Mouse (Mus musculus): Measurements from ENCODE around the gene Ick.
"Not testable (repeated sequence)": the region's sequence is repeated elsewhere in the genome, so short reads cannot be mapped to it uniquely, and the experiment has no call there.

Gene Ick

DNA sequence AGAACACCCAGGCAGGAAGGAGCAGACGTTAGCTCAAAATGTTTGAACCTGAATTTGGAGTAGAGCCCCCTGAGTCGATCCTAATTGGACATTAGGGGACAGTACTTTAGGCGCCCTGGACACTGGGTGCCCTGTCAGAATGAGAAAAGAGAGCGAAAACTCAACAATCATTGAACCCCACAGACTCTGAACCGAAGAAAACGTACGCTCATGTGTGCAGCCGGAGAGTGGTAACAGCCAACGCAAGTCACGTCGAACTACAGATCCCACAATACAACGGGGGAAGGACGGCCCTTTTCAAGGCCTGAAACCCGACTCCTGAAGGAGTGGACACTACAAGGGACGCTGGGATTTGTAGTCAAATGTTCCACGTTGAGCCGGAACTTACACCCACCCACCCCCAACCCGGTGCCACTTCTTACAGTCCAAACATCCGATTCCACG, at the start of gene Ick, which contains the start of gene Fbxo9:
TSS of gene Ick (plus strand) at position 397 of the 444 bp plus-strand sequence.
TSS of gene Fbxo9 (minus strand) at position 270 of the 444 bp plus-strand sequence.
- DNase-seq = peak; percentile 93 to 96

DNA sequence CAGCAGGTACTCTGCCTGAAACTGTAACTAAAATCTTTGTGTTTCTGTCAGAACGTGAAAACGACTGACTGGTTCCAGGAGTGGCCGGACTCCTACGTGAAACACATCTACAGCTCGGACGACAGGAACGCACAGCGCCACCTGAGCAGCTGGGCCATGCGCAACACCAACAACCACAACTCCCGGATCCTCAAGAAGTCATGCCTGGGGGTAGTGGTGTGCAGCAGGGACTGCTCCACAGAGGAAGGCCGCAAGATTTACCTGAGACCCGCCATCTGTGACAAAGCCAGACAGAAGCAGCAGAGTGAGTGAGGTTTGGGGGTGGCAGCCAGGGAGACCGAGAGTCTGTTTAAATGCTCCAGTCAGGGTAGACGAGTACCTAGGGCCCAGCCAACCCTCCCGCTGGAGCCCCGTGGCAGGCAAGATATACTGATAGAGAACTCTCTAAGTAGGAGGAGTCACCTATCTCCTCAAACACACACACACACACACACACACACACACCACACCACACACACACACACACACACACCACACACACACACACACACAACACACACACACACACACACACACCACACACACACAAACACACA, 49.4 kb upstream of the Ick start:
- no peak for DNase-seq

DNA sequence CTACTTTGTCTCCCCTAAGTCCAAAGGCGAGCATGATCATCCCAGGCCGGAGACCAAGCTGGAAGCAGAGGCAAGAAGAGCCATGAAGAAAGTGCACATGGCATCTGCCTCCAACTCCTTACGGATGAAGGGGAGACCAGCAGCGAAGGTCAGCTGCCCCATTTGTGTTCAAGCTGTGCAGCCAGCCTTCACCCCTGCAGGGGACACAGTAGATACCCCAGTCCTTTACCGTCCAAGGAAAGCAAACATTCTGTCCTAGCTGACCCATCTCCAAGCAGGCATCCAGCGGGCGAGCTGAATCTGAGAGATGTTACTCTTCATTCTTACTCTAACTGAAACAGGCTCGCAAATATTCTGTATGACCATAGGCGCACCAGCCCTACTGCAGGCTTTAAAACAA, 46.6 kb upstream of the Ick start:
- DNase-seq = no peak

DNA sequence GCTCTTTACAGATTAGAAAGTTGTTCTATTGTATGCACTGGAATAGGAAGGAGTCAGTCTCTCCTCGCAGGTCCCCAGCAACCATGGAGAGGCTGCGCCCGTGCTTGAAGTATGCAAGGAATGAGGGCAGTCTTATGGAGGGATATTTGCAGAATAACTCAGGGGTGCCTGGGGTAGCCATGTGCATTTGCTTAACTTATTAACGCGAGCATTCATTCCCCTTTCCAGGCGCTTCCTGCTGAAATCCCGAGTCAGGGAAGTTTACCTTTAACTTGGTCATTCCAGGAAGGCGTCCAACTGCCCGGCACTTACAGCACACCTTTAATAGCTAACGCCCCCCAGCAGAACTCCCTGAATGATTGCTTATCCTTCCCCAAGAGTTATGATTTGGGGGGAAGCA, 44.9 kb upstream of the Ick start:
- peak; percentile 8 to 22 for DNase-seq

DNA sequence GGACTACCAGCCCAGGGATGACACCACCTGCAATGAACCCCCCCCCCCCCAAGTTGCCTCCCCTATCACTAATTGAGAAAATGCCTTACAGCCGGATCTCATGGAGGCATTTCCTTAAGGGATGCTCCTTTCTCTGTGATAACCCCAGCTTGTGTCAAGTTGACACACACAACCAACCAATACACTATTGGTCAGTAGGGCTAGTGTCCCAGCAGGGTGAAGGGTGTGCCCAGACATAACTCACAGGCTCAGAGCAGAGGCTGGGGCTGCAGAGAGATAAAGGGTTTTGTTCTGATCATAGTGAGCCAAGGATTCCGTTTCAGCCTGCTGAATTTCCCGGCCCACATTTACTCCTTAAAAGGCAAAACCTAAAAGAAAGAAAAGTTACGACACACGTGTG, 38.5 kb upstream of the Ick start:
- DNase-seq = no peak

DNA sequence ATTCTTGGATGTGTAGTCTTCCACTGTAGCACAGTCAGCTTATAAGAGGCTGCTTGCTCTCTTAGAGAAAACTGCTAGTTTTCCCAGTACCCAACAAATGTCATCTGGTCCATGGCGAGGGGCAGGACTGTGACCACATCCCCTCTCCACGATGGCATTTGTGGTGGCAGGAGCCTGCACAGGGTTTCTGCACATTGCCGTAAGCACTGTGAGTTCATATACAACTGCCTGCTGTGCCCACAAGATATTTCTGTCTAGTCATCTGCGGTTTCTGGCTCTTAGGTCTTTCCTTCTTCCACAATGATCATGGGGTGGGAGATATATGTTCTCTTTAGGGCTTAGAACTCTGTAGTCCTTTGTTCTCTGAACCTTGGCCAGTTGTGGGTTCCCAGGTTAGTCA, 37.4 kb upstream of the Ick start:
- no peak for DNase-seq

DNA sequence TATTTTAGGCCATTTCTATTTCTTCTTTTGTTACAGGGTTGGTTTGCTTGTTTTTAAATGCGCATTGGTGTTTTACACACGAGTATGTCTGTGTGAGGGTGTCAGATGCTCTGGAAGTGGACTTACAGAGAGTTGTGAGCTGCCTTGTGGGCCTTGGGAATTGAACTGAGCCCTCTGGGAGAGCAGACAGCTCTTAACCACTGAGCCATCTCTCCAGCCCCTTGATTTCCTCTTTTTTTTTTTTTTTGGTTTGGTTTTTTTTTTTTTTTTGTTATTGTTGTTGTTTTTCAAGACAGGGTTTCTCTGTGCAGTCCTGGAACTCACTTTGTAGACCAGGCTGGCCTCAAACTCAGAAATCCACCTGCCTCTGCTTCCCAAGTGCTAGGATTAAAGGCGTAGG, 35.7 kb upstream of the Ick start:
- DNase-seq = not testable (repeated sequence)

DNA sequence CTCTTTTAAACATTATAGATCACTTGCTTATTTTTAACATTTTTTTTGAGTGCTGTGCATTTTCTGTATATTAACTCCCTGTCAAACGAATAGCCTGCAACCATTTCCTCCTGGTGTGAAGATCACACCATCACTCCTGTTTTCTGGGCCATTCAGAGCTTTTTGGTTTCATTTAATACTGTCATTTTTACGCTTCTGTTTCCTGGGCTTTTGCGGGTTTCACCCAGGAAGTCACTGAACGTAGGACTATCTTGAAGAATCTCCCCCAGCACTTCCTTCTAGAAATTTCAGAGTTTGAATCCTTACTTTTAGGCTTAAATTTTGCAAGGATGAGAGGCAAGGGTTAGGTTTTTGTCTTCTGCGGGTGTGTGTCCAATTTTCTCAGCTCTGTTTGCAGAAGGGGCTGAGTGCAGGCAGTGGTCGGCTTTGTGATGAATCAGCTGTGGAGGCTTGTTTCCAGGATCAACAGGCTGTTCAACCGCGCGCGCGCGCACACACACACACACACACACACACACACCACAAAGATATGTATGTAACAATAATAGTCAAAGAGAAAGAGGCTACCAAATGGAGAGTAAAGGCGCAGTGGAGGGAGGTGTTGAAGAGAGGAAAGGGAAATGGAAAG, 35.2 kb upstream of the Ick start:
- no peak for DNase-seq

DNA sequence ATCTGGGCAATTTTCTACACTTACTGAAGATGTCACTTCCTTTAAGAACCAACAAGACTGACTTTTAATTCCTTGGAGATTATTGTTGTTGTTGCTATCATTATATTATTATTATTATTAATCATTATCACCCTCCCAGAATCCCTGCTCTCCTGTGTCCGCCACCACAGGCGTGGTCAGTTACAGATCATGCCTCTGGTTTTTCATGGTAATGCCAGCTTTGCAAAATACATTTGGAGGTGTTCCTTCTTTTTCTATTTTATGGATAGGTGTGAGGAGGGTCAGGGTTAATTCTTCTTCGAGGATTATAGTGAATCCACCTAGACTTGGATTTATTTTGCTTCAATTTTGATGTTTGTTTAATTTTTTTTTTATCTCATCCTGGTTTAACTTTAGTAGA, 33.7 kb upstream of the Ick start:
- no peak for DNase-seq

DNA sequence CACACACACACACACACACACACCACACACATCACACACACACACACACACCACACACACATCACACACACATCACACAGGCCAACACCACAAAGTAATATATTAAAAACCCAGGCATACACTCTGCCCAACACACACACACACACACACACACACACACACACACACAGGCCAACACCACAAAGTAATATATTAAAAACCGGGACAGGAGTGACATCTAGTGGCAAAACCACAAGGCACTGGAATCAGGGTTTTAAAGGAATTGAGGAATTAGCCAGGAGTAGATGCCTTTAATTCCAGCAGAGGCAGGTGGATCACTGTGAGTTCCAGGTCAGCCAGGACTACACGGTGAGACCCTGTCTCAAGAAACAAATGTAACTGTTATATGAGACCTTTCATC, 30.8 kb upstream of the Ick start:
- DNase-seq = no peak

DNA sequence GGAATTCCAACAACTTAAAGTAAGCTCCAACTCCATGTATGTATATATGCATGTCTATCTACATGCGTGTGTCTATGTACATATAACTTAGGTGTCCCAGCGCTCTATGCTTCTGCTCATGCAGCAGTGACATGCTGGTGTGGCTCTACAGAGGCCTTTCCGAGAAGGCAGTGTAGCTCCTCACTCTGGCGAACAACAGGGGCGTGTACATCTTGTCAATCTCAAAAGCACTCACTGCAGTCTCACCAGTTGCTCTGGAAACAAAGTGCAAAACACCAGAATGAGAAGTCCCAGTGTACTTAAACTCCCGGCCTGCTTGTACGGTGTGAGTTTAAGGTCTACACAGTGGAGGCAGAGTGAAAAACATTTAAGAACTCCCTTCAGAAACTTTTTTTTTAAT, 27.2 kb upstream of the Ick start:
- DNase-seq = peak; percentile 11 to 20

DNA sequence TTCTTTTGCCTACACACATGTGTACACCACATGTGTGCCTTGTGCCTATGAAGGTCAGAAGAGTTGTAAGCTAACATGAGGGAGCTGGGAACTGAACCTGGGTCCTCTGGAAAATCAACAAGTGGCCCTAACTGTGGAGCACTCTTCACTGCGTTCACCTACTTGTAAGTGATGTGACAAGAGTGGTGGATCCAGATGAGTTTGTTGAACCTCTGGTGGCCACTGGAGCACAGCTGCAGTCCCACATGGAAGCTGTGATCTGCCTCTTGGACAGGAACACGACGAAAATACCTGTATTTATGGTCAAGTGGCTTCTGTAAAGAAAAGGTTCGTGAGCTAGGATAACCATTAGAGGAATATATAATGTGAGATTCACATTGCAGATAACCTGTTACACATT, 24.7 kb upstream of the Ick start:
- DNase-seq = no peak

DNA sequence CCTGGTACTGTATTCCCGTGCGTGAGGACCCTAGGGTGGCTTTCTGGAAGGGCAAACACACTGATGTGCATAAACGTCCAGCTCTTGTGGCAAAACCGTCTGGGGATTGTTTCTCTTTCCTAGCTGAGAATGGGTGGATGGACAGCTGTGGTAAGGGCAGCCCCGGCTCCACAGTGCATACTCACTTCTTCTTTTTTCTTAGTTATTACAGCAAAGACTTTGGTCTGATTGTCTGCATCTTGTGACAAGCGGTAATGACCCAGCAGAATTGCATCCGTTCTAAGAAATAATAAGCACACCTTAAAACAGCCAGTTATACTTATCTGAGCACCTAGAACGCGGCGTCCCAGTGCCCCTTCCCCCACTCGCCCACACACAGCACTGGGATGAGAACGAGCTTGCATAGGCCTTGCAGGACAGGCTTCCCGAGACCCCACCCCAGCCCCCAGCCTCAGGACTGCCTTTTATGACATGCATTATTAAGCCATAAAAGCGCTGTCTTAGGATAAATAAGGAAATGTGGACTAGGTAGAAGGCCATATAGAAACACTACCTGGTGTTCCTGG, 23.2 kb upstream of the Ick start:
- DNase-seq = no peak

DNA sequence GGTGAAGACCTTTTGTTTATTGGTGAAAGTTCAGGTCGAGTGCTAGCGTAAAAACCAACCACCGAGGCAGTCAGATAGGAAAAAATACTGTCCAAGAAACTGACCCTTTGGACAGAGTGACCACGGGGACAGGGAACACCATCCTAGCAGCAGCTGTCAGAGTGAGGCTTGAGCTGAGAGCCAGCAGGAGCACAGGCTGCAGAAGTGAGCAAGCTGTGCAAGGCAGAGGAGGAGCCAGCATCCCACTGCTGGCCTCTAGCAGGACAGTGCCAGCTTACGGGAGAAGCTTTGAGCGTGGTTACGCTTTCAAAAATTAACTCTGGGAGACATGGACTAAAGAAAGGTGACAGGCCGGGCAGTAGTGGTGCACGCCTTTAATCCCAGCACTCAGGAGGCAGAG, 21.2 kb upstream of the Ick start:
- DNase-seq = no peak

DNA sequence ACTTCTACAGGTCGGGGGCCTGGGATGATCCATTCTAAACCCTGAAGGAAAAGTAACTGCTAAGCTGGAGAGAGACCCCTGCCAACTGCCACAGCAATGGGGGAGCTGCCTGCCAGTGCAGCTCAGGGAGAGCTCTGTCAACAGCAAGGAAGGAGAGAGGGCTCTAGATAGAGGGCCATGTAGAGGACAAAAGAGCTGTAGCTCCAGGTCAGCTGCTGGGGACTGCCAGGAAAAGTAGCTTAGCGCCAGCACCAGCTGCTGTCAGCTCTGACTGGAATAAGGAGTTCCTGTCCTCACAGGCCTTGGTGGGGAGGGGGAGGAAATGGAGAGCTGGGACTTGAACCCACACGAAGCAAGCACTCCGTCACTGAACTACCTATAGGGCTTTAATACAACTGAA, 20.5 kb upstream of the Ick start:
- DNase-seq = no peak

DNA sequence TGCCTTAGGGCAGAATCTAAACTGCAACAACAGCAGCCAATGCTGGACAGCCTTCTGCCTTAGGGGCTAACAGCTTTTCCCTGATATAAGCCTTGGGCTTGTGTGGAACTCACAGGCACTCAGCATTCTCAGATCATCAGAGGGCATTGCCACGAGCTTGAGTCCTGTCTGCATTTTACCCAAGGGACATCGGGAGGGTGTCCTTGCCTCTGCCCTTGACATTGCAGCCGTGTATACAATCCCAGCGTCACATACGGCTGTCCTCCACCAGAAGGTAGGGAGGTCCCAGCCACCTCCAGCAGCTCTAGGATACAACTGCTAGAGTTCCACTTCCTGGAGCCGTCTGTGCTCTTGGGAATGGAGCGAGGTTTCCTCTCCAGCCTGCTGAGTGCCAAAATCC, 20.0 kb upstream of the Ick start:
- no peak for DNase-seq

DNA sequence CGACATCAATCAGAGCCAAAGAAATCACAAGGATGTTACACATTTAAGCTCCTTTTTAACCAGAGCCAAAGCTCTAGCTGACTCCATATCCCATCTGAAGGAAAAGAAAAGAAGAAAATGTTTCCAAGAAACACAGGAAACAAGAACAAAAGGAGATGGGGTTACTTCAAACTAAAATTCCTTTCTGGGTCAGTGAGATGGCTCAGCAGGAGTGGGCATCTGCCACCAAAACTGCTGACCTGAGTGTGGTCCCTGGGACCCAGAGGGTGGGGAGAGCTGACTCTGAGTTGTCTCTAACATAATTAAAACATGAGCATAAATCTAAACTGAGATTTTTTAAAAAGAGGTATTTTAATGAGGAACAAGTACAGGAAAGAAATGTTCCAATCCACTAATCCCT, 19.1 kb upstream of the Ick start:
- no peak for DNase-seq

DNA sequence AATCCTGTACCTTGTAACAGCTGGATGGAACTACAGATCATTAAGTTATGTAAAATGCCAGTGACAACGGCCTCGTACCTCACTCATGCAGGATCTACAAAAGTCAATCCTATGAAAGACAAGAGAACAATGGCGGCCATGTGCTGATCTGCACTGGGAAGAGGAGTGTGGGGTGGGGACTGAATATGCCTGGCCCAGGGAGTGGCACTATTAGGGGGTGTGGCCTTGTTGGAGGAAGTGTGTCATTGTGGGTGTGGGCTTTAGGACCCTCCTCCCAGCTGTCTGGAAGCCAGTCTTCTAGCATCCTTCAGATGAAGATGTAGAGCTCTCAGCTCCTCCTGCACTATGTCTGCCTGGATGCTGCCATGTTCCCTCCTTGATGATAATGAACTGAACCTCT, 18.4 kb upstream of the Ick start:
- DNase-seq = no peak

DNA sequence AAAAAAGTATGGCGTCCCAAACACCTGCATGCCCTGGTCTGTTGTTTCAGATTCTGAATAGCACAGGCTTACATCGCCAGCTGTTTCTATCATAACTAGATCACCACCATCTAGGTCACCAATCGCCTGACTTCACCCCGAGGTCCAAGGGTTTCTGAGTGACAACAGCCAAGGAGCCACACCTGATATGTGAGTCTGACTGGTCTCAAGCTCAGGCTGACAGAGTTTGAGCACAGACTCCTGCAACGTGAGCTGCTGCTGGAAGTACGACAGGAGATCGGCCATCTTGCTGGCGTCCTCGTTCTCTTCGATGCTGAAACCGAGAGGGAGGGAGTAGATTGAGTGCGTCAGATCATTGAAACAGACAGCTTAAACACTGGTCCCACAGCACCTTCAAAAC, 13.3 kb upstream of the Ick start:
- DNase-seq = no peak

DNA sequence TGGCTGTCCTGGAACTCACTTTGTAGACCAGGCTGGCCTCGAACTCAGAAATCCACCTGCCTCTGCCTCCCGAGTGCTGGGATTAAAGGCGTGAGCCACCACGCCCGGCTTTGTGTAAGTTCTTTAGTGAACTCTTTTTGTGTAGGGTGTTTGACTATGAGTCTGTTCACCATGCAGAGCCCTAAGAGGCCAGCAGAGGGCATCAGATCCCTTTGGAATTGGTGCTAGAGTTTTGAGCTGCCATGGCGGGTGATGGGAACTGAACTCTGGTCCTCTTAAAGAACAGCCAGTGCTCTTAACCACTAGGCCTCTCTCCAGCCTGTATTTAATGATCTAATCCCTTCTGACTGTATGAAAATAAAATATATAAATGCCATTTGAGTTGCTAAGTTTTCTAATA, 12.6 kb upstream of the Ick start:
- no peak for DNase-seq

DNA sequence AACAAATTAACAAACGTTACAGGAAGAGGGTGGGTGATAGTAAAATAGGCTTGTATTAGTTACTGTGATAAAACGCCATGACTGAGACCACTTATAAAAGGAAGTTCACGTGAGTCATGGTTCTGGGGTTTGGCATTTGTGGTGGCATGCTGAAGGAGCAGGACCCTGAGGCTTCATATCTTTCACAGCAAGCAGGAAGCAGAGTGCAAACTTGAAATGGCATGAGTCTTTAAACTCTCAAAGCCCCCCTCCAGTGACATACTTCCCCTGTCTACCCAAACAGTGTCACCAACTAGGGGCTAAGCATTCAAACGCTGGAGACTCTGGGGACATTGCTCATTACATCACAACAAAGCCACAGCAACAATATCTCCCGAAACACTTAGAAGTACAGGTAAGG, 8.0 kb upstream of the Ick start:
- no peak for DNase-seq

DNA sequence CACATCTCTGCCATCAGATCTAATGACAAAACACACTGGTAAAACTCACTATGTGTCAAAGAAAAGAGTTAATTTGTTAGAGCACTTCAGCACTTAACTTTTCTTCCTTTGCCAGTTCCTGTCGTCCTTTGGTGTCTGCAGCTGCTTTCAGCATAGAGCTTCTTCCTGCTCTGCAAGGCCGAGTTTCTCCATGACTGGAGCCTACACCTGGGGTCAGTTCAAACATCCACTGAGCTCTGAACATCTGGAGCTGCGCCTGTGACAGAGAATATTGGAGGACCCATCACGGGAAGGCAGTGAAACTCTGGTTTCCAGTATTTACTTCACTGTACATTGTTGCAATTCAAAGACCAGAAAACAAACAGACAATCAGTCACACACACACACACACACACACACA, 7.6 kb upstream of the Ick start:
- DNase-seq = no peak

DNA sequence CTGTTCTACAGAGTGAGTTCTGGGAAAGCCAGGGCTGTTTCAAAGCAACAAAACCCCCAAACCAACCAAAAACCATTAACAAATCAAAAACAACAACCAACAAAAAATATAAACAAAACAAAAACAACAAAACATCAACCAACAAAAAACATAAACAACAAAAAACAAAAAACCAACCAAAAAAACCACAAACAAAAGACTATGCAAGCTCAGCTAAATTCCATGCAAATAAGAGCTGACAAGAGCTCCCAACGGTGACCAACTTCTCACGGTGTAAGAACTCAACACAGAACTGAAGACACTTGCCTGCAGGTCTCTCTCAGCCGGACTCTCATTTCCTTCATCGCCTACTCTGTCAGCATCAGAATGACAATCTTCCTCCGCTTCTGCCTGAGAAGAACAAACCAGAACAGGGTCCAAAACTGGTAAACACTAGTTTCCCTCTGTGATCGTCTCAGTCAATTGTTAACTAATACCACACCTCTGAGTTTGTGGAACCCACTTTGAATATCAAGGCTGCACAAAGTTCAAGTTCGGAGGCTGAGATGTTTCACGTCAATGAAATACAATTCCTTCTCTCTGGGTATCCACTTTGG, 4.9 kb upstream of the Ick start:
- no peak for DNase-seq

DNA sequence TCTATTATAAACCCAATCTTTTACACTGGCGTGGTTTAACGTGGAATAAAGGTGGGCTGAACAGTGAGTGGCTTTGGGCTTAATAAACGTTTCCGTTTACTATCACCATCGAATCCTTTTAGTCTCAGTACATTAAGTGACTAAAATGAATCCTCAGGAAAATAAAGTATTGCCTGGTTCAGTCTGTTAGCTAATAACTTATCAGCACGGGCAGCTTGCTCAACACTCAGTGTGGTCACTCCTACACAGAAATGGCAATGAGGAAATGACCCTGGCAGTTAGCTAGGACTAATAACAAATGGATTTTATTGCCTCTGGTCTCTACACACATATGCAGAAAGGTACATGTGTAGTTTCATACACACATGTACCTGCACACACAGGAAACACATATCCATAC, 4.0 kb upstream of the Ick start:
- DNase-seq = peak; percentile 27 to 47

Data from lung, adult 18-20 months (tissue).